Mouse (Mus musculus): ENCODE measurements around the gene Msi2. TPM values are rescaled to one million over a fixed set of nuclear protein-coding genes. Genes with fewer than 3 reads are reported as not detected.

Msi2 gene
- polyA plus RNA-seq, 1 experiment from 2014 or later = 16.8 TPM

DNA sequence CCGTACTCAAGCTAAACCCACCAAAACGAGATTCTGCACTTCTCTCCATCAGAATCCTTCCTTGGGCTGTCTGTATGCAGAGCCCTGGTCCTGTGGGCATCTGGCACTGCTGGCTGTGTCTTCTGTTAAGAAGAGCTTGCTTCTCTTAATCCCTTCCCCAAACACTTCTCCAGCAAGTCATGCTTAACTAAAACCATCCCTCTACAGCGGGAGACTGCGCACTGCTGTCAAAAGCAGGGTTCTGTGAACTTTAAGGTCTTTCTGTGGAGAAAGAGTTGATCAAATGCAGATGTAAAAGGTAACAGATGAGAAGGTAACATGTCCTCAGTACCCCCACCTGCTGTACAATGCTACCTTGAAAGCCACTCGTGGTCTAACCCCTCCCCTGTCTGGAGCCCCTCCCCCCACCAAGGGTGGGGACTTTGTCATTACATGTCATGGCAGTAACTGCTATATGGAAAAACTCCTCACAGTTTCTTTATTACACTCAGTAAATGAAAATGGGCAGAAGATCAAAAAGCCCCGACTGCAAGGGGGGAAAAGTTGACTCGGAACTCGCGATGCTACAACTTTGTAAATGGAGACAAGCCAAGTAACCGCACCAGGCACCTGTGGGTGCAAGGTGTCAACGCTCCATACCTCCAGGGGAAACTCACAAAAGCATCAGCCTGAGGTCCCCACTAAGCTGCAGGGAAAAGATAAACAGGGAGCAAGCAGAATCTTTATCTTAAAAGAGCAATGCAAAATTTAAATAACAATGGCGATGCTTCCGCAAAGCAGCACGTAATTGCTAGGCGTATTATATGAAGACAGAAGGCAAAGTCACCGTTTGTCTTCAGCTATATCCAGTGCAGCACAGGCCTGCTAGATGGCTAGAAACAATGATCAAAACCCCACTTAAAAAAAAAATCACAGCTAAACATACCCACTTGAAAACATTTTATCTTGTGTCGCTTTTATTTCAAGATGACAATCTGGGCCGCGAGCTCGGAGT lies 151.4 kb downstream of the Msi2 start:
- Histone ChIP-seq H3K36me3 (peaks cover 33% of the 10 kb centered on the region), H3K27ac (no peak overlapping the region), H3K27me3 (ENCODE audit: low read depth, poor library complexity, severe bottlenecking) (no peaks in the 10 kb centered on the region), H3K9me3 (replicated peaks) (no peaks in the 10 kb centered on the region), H3K4me3 (no peak overlapping the region), H3K4me1 (peaks cover 89% of the 10 kb centered on the region)
- 69% methylated on average over 20 of the region's 20 CpGs for WGBS
- no peak for DNase-seq (ENCODE audit: low spot score)

GRCm38 (mm10) chr11:88564810-88565209 lies 153.5 kb downstream of the Msi2 start:
- no peaks in the 10 kb centered on the region for H3K27me3 ChIP-seq (ENCODE audit: low read depth, poor library complexity, severe bottlenecking)
- H3K9me3 ChIP-seq (replicated peaks) = no peaks in the 10 kb centered on the region
- H3K27ac ChIP-seq = no peak overlapping the region
- H3K4me1 ChIP-seq = peaks cover 89% of the 10 kb centered on the region
- H3K4me3 ChIP-seq = no peak overlapping the region
- H3K36me3 ChIP-seq = peaks cover 27% of the 10 kb centered on the region
- DNase-seq (ENCODE audit: low spot score) = no peak
- 75% methylated on average over 7 of the region's 7 CpGs for WGBS

DNA sequence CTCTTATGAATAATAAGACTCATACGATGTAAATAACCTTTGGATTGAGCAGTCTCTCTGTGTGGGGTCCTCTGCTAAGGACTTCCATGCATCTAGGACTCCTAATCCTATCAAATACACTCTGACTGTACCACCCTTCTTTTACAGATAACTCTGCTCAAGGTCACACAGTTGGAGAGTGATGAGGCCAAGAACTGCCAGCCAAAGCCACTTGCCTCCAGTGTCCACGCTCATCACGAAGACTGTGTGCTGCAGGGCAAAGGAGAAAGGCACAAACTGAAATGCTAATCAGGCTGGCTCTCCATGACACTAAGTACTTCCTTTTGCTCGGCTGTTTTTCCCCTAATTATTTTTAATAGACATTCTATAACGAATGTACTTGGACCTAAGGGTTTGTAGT lies 153.9 kb downstream of the Msi2 start:
- DNase-seq (ENCODE audit: low spot score) = no peak
- H3K4me1 ChIP-seq = peaks cover 90% of the 10 kb centered on the region
- H3K27ac ChIP-seq = no peak overlapping the region
- H3K9me3 ChIP-seq (replicated peaks) = no peaks in the 10 kb centered on the region
- WGBS = 68% methylated on average over 5 of the region's 5 CpGs
- no peaks in the 10 kb centered on the region for H3K27me3 ChIP-seq (ENCODE audit: low read depth, poor library complexity, severe bottlenecking)
- peaks cover 27% of the 10 kb centered on the region for H3K36me3 ChIP-seq
- H3K4me3 ChIP-seq = no peak overlapping the region

- Histone ChIP-seq H3K4me1 (peaks cover 90% of the 10 kb centered on the region), H3K36me3 (peaks cover 27% of the 10 kb centered on the region), H3K4me3 (peak overlapping the region; percentile 6; the same call in 1 of the 2 replicates), H3K9me3 (replicated peaks) (no peaks in the 10 kb centered on the region), H3K27me3 (ENCODE audit: low read depth, poor library complexity, severe bottlenecking) (no peaks in the 10 kb centered on the region), H3K27ac (peak overlapping the region; percentile 79)
- 5% methylated on average over 6 of the region's 6 CpGs for WGBS
- no peak for DNase-seq (ENCODE audit: low spot score)
These were observed 157.1 kb downstream of the Msi2 start for GRCm38 (mm10) chr11:88561191-88561590.

GRCm38 (mm10) chr11:88560634-88561033 lies 157.7 kb downstream of the Msi2 start:
- H3K36me3 ChIP-seq = peaks cover 27% of the 10 kb centered on the region
- peaks cover 90% of the 10 kb centered on the region for H3K4me1 ChIP-seq
- H3K4me3 ChIP-seq = no peak overlapping the region; the same call in 1 of the 2 replicates
- DNase-seq (ENCODE audit: low spot score) = no peak
- no peaks in the 10 kb centered on the region for H3K27me3 ChIP-seq (ENCODE audit: low read depth, poor library complexity, severe bottlenecking)
- WGBS = 69% methylated on average over 9 of the region's 9 CpGs
- no peaks in the 10 kb centered on the region for H3K9me3 ChIP-seq (replicated peaks)
- peak overlapping the region; percentile 79 for H3K27ac ChIP-seq

- 49% methylated on average over 10 of the region's 10 CpGs for WGBS
- H3K36me3 ChIP-seq = peaks cover 21% of the 10 kb centered on the region
- peak overlapping the region; percentile 33; the same call in 1 of the 2 replicates for H3K27ac ChIP-seq
These were observed 158.8 kb downstream of the Msi2 start for GRCm38 (mm10) chr11:88559365-88559970.

DNA sequence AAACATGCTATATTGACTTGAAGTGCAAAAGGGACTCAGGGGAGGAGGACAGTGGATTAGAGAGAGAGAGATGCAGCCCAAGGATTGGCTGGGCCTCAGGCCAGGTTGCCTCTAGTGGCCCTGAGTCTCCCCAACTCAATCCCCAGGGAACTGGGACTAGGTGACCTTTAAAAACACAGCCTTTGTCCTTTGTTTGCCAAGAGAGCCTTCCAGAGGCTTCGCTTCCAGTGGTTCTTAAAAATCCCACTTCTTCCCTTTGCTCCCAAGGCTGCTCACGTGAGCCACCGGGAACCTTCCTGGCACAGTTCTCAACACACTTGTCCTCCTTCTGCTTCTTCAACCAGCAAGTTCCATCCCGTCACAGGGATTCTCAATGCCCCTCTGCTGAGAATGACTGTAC lies 159.6 kb downstream of the Msi2 start:
- no peaks in the 10 kb centered on the region for H3K9me3 ChIP-seq (replicated peaks)
- no peak overlapping the region for H3K4me3 ChIP-seq
- DNase-seq (ENCODE audit: low spot score) = no peak
- WGBS = 88% methylated on average over 4 of the region's 4 CpGs
- H3K36me3 ChIP-seq = peaks cover 14% of the 10 kb centered on the region
- H3K27me3 ChIP-seq (ENCODE audit: low read depth, poor library complexity, severe bottlenecking) = no peaks in the 10 kb centered on the region
- peak overlapping the region; percentile 33; the same call in 1 of the 2 replicates for H3K27ac ChIP-seq
- H3K4me1 ChIP-seq = peaks cover 91% of the 10 kb centered on the region

More at GRCm38 (mm10) chr11:88559365-88559970, 158.8 kb downstream of the Msi2 start:
- Histone ChIP-seq H3K27me3 (ENCODE audit: low read depth, poor library complexity, severe bottlenecking) (no peaks in the 10 kb centered on the region), H3K4me1 (peaks cover 90% of the 10 kb centered on the region), H3K4me3 (no peak overlapping the region), H3K9me3 (replicated peaks) (no peaks in the 10 kb centered on the region)
- DNase-seq (ENCODE audit: low spot score) = no peak

GRCm38 (mm10) chr11:88557828-88558580 lies 160.3 kb downstream of the Msi2 start:
- H3K27ac ChIP-seq = peak overlapping the region; percentile 66; the same call in 1 of the 2 replicates
- peaks cover 8% of the 10 kb centered on the region for H3K36me3 ChIP-seq
- 70% methylated on average over 6 of the region's 6 CpGs for WGBS
- H3K9me3 ChIP-seq (replicated peaks) = no peaks in the 10 kb centered on the region
- DNase-seq (ENCODE audit: low spot score) = no peak
- no peak overlapping the region for H3K4me3 ChIP-seq
- H3K4me1 ChIP-seq = peaks cover 98% of the 10 kb centered on the region
- H3K27me3 ChIP-seq (ENCODE audit: low read depth, poor library complexity, severe bottlenecking) = no peaks in the 10 kb centered on the region

DNA sequence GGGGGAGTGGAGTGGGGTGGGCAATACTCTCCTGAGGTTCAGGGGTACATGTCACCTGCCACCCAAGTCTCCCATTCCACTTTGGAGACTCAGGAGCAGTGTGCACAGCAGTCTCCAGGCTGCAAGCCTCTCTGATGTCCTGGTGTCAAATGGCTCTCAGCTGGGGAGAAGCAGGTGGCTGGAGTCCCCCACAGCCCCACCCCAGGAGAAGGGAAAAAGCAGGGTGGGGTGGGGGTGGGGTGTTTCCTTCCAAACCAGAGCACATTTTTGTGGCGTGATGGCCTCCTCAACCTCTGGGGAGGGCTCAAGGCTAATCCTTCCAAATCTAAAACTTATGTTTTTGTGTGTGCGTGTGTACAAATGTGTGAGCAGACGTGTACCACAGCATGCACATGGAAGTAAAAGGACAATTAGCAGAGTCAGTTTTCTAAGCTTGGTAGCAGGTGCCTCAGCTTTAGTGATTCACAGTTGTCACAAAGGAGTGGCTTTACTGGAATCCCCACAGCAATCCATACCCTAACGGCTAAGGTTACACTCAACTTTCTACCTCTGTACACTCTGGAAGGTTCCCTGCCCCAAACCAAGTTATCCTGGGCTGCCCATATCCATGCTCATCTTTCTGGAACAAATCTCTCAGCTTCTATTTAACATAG lies 161.1 kb downstream of the Msi2 start:
- Histone ChIP-seq H3K27me3 (ENCODE audit: low read depth, poor library complexity, severe bottlenecking) (no peaks in the 10 kb centered on the region), H3K27ac (peak overlapping the region; percentile 66), H3K4me3 (no peak overlapping the region), H3K4me1 (peaks cover 98% of the 10 kb centered on the region), H3K9me3 (replicated peaks) (no peaks in the 10 kb centered on the region), H3K36me3 (peaks cover 4% of the 10 kb centered on the region)
- DNase-seq (ENCODE audit: low spot score) = no peak
- WGBS = 47% methylated on average over 4 of the region's 4 CpGs

DNA sequence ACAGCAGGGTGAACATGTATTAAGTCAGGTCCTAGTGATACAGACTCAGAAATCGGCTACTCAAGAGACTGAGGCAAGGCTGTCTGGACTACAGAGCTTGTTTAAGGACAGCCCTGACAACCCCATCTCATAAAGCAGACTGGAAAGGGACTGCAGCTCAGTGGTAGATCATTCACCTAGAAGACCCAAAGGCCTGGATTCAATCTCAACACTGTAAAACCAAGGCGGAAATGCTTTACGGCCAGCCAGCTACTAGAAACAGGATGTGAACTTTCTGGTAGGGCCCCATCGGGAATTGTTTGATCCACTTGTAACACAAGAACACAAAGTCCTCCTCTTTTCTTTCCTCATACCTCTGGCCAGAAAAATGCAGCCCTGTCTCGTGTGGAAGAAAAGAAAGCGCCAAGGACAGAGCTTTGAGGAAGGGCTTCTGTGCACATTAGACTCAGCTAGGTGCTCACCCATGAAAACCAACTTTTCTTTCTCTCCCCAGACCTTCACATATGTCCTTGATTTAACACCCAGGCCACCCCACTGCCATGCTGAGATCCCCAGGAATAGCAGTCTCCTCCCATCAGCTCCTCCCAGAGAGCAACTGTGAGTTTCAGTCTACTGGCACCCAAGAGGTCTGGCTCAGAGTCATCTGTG lies 162.3 kb downstream of the Msi2 start:
- peak; percentile 66 for DNase-seq (ENCODE audit: low spot score)
- H3K27me3 ChIP-seq (ENCODE audit: low read depth, poor library complexity, severe bottlenecking) = no peaks in the 10 kb centered on the region
- peaks cover 3% of the 10 kb centered on the region for H3K36me3 ChIP-seq
- H3K4me3 ChIP-seq = peak overlapping the region; percentile 29
- no peaks in the 10 kb centered on the region for H3K9me3 ChIP-seq (replicated peaks)
- peak overlapping the region; percentile 85 for H3K27ac ChIP-seq
- 18% methylated on average over 6 of the region's 6 CpGs for WGBS
- H3K4me1 ChIP-seq = peaks cover 98% of the 10 kb centered on the region

- Histone ChIP-seq H3K36me3 (no peaks in the 10 kb centered on the region), H3K9me3 (replicated peaks) (no peaks in the 10 kb centered on the region), H3K27me3 (ENCODE audit: low read depth, poor library complexity, severe bottlenecking) (no peaks in the 10 kb centered on the region), H3K4me1 (peaks cover 98% of the 10 kb centered on the region), H3K27ac (peak overlapping the region; percentile 85), H3K4me3 (peak overlapping the region; percentile 29; the same call in 1 of the 2 replicates)
- no peak for DNase-seq (ENCODE audit: low spot score)
- WGBS = 24% methylated on average over 8 of the region's 8 CpGs
These were observed 163.0 kb downstream of the Msi2 start for GRCm38 (mm10) chr11:88555232-88555818.
